Mouse (Mus musculus): Measurements from ENCODE around the gene Zwint.

GRCm38 (mm10) chr10:72713754-72714153, 59.1 kb downstream of the Zwint start:
- TF ChIP-seq CTCF (IDR thresholded peaks at IDR 0.05; ENCODE audit: control insufficient read depth, insufficient read depth, low read length), result no peak
- TF ChIP-seq POLR2A (IDR thresholded peaks at IDR 0.05; ENCODE audit: borderline replicate concordance, control insufficient read depth, low read depth, low read length), result no peak

All from bone marrow, adult 2 months (tissue).